Mouse (Mus musculus): ENCODE data around the gene Epn1. TPM values are rescaled to one million over a fixed set of nuclear protein-coding genes. Genes with fewer than 3 reads are reported as not detected.

Epn1 gene
- polyA plus RNA-seq, 1 experiment from 2014 or later, result 54.5 TPM

GRCm38 (mm10) chr7:5047313-5047712, 32.7 kb upstream of the Epn1 start:
- Histone ChIP-seq H3K27ac (no peak overlapping the region), H3K36me3 (no peaks in the 10 kb centered on the region), H3K27me3 (replicated peaks) (peaks cover 6% of the 10 kb centered on the region), H3K4me3 (replicated peaks) (no peak overlapping the region), H3K4me1 (0 out of 2 replicates have a peak, but pooled peaks cover 6% of the 10 kb centered on the region), H3K4me2 (no peak overlapping the region), H3K9ac (no peak overlapping the region), H3K9me3 (no peaks in the 10 kb centered on the region)
- no peak for ATAC-seq (ENCODE audit: insufficient read depth, low FRiP score, low read depth)
- WGBS, result 21% methylated on average over 2 of the region's 2 CpGs

- H3K4me2 ChIP-seq, result peak within 1 kb of the TSS; percentile 80
- peaks cover 23% of the 10 kb centered on the region for H3K4me1 ChIP-seq
- H3K4me3 ChIP-seq (replicated peaks), result peak within 1 kb of the TSS; percentile 81
- under 1% methylated on average over 65 of the region's 65 CpGs for WGBS
- no peaks in the 10 kb centered on the region for H3K36me3 ChIP-seq
- H3K9me3 ChIP-seq, result no peaks in the 10 kb centered on the region
- H3K9ac ChIP-seq, result peak within 1 kb of the TSS; percentile 7; the same call in 1 of the 2 replicates
- H3K27me3 ChIP-seq (replicated peaks), result peaks cover 47% of the 10 kb centered on the region
- ATAC-seq (ENCODE audit: insufficient read depth, low FRiP score, low read depth), result peak; percentile 74; the same call in 1 of the 2 replicates
- peak within 1 kb of the TSS; percentile 72; the same call in 1 of the 2 replicates for H3K27ac ChIP-seq
Observed at GRCm38 (mm10) chr7:5051193-5052192, 28.5 kb upstream of the Epn1 start, which contains the start of gene Zfp580. Gene Zfp580, plus strand, starts transcription at chr7:5051538.

- Histone ChIP-seq H3K36me3 (no peaks in the 10 kb centered on the region), H3K4me3 (replicated peaks) (peak overlapping the region; percentile 81), H3K9me3 (no peaks in the 10 kb centered on the region), H3K4me2 (peak overlapping the region; percentile 80), H3K27me3 (replicated peaks) (peaks cover 56% of the 10 kb centered on the region), H3K9ac (peak overlapping the region; percentile 29; the same call in 1 of the 2 replicates), H3K27ac (no peak overlapping the region), H3K4me1 (peaks cover 31% of the 10 kb centered on the region)
- no peak for ATAC-seq (ENCODE audit: insufficient read depth, low FRiP score, low read depth)
- WGBS, result 2% methylated on average over 12 of the region's 12 CpGs
Observed at GRCm38 (mm10) chr7:5052438-5052837, 27.6 kb upstream of the Epn1 start.

GRCm38 (mm10) chr7:5052931-5053343, 27.1 kb upstream of the Epn1 start:
- Histone ChIP-seq H3K36me3 (no peaks in the 10 kb centered on the region), H3K4me3 (replicated peaks) (peak overlapping the region; percentile 81), H3K4me1 (peaks cover 31% of the 10 kb centered on the region), H3K9me3 (no peaks in the 10 kb centered on the region), H3K9ac (peak overlapping the region; percentile 29), H3K27ac (no peak overlapping the region), H3K4me2 (peak overlapping the region; percentile 80), H3K27me3 (replicated peaks) (peaks cover 61% of the 10 kb centered on the region)
- no peak for ATAC-seq (ENCODE audit: insufficient read depth, low FRiP score, low read depth)
- WGBS, result 6% methylated on average over 45 of the region's 45 CpGs

GRCm38 (mm10) chr7:5053456-5054179, 26.4 kb upstream of the Epn1 start:
- ATAC-seq (ENCODE audit: insufficient read depth, low FRiP score, low read depth), result no peak
- H3K27me3 ChIP-seq (replicated peaks), result peaks cover 67% of the 10 kb centered on the region
- no peak overlapping the region for H3K9ac ChIP-seq

GRCm38 (mm10) chr7:5056651-5057263, 23.3 kb upstream of the Epn1 start:
- no peak for ATAC-seq (ENCODE audit: insufficient read depth, low FRiP score, low read depth)
- WGBS, result 2% methylated on average over 55 of the region's 55 CpGs
- Histone ChIP-seq H3K9me3 (no peaks in the 10 kb centered on the region), H3K27me3 (replicated peaks) (peaks cover 66% of the 10 kb centered on the region), H3K9ac (peak overlapping the region; percentile 50), H3K4me1 (peaks cover 37% of the 10 kb centered on the region), H3K36me3 (no peaks in the 10 kb centered on the region), H3K4me2 (peak overlapping the region; percentile 75), H3K27ac (peak overlapping the region; percentile 11; the same call in 1 of the 2 replicates), H3K4me3 (replicated peaks) (peak overlapping the region; percentile 52)

More at GRCm38 (mm10) chr7:5053456-5054179, 26.4 kb upstream of the Epn1 start:
- H3K4me2 ChIP-seq, result peak overlapping the region; percentile 80
- no peaks in the 10 kb centered on the region for H3K36me3 ChIP-seq
- H3K27ac ChIP-seq, result no peak overlapping the region
- H3K4me3 ChIP-seq (replicated peaks), result peak overlapping the region; percentile 81
- peaks cover 31% of the 10 kb centered on the region for H3K4me1 ChIP-seq
- no peaks in the 10 kb centered on the region for H3K9me3 ChIP-seq
- 10% methylated on average over 32 of the region's 32 CpGs for WGBS

GRCm38 (mm10) chr7:5057381-5057780, 22.7 kb upstream of the Epn1 start:
- peak overlapping the region; percentile 50 for H3K9ac ChIP-seq

GRCm38 (mm10) chr7:5057804-5058203, 22.2 kb upstream of the Epn1 start:
- Histone ChIP-seq H3K9ac (no peak overlapping the region), H3K27ac (no peak overlapping the region), H3K9me3 (no peaks in the 10 kb centered on the region), H3K4me3 (replicated peaks) (no peak overlapping the region), H3K27me3 (replicated peaks) (peaks cover 55% of the 10 kb centered on the region), H3K36me3 (no peaks in the 10 kb centered on the region), H3K4me1 (peaks cover 33% of the 10 kb centered on the region), H3K4me2 (peak overlapping the region; percentile 75)
- no peak for ATAC-seq (ENCODE audit: insufficient read depth, low FRiP score, low read depth)
- 43% methylated on average over 11 of the region's 11 CpGs for WGBS

More at GRCm38 (mm10) chr7:5057381-5057780, 22.7 kb upstream of the Epn1 start:
- H3K27ac ChIP-seq, result peak overlapping the region; percentile 11; the same call in 1 of the 2 replicates
- no peaks in the 10 kb centered on the region for H3K36me3 ChIP-seq
- WGBS, result 34% methylated on average over 8 of the region's 8 CpGs
- H3K4me2 ChIP-seq, result peak overlapping the region; percentile 75
- peaks cover 60% of the 10 kb centered on the region for H3K27me3 ChIP-seq (replicated peaks)
- H3K9me3 ChIP-seq, result no peaks in the 10 kb centered on the region
- H3K4me3 ChIP-seq (replicated peaks), result peak overlapping the region; percentile 52
- peaks cover 37% of the 10 kb centered on the region for H3K4me1 ChIP-seq
- ATAC-seq (ENCODE audit: insufficient read depth, low FRiP score, low read depth), result no peak

GRCm38 (mm10) chr7:5058631-5059030, 21.4 kb upstream of the Epn1 start:
- H3K27me3 ChIP-seq (replicated peaks), result peaks cover 47% of the 10 kb centered on the region
- no peak for ATAC-seq (ENCODE audit: insufficient read depth, low FRiP score, low read depth)
- WGBS, result 86% methylated on average over 1 of the region's 1 CpGs
- no peaks in the 10 kb centered on the region for H3K36me3 ChIP-seq
- no peak overlapping the region for H3K4me2 ChIP-seq
- H3K4me3 ChIP-seq (replicated peaks), result no peak overlapping the region
- H3K27ac ChIP-seq, result no peak overlapping the region
- H3K9ac ChIP-seq, result no peak overlapping the region
- H3K4me1 ChIP-seq, result peaks cover 29% of the 10 kb centered on the region
- H3K9me3 ChIP-seq, result no peaks in the 10 kb centered on the region

- H3K4me1 ChIP-seq, result peaks cover 31% of the 10 kb centered on the region
- no peak overlapping the region for H3K4me3 ChIP-seq (replicated peaks)
- H3K27ac ChIP-seq, result no peak overlapping the region
- H3K27me3 ChIP-seq (replicated peaks), result peaks cover 39% of the 10 kb centered on the region
- H3K9ac ChIP-seq, result no peak overlapping the region
- H3K36me3 ChIP-seq, result no peaks in the 10 kb centered on the region
- no peaks in the 10 kb centered on the region for H3K9me3 ChIP-seq
- no peak for ATAC-seq (ENCODE audit: insufficient read depth, low FRiP score, low read depth)
- WGBS, result 86% methylated on average over 12 of the region's 12 CpGs
- no peak overlapping the region for H3K4me2 ChIP-seq
Observed at GRCm38 (mm10) chr7:5059421-5059820, 20.6 kb upstream of the Epn1 start.

- WGBS, result 2% methylated on average over 27 of the region's 27 CpGs
- ATAC-seq (ENCODE audit: insufficient read depth, low FRiP score, low read depth), result no peak
- H3K36me3 ChIP-seq, result no peaks in the 10 kb centered on the region
- peaks cover 30% of the 10 kb centered on the region for H3K27me3 ChIP-seq (replicated peaks)
- peak overlapping the region; percentile 56 for H3K4me3 ChIP-seq (replicated peaks)
- peak overlapping the region; percentile 75 for H3K4me2 ChIP-seq
- peak overlapping the region; percentile 100 for H3K27ac ChIP-seq
- H3K9me3 ChIP-seq, result no peaks in the 10 kb centered on the region
- H3K9ac ChIP-seq, result peak overlapping the region; percentile 40; the same call in 1 of the 2 replicates
- H3K4me1 ChIP-seq, result peaks cover 32% of the 10 kb centered on the region
Observed at GRCm38 (mm10) chr7:5060239-5060731, 19.8 kb upstream of the Epn1 start.
